Mouse (Mus musculus) inflammation-experienced regulatory T-cells, adult 6 months (primary cell): ENCODE results near the gene Clip1. TPM values are rescaled to one million over a fixed set of nuclear protein-coding genes. Genes with fewer than 3 reads are reported as not detected.
A peak's percentile ranks its signal among the peaks of the same experiment; 100 is the strongest.

Experiments used
- ATAC-seq: one replicate; pipeline ENCODE4 v1.8.0; 2017
- polyA plus RNA-seq, 3 experiments: library from polyadenylated mRNA; unstranded; fragments of 100-300 nt; shearing (Covaris generic); gene quantifications; one replicate each; pipeline ENCODE4 v1.2.1; 2017

Gene Clip1
- polyA plus RNA-seq, 3 experiments from 2014 or later = 41.5 to 56.4 (median 51.1) TPM

DNA sequence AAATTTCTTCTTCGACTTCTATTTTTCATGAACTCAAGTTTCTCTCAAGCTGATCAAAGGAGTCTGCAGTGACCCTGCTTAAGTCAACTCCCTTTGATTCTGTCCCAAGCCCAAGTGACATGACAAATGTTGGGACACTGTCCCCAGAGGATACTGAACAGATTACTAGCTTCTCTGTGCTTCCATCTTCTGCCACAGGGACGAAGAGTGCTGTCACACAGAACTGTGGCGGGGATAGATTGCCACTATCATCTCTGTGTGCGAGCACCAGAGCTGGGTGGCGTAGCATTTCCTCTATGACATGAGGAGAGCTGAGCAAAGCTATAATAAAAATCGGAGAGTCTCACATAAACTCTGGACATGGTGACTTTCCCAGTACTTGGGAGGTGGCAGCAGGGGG is 82.2 kb downstream of the Clip1 start:
- ATAC-seq = no peak

DNA sequence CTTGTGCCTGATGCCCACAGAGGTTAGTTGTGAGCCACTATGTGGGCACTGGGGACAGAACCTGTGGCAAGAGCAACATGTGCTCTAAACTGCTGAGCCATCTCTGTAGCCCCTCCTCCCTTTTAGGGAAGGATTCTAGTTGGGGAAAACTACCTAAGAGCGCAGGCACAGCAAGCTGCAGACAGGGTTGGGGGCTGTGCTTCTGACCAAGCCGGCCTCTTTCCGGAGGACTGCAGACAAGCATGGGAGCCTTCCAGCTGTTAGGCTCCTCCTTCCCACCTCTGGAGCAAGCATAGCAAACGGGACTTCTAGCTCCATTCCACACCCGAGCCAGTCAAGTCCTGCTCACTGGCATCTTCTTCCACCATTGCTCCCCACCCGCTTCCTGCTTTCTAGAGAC is 85.1 kb downstream of the Clip1 start:
- ATAC-seq = no peak

DNA sequence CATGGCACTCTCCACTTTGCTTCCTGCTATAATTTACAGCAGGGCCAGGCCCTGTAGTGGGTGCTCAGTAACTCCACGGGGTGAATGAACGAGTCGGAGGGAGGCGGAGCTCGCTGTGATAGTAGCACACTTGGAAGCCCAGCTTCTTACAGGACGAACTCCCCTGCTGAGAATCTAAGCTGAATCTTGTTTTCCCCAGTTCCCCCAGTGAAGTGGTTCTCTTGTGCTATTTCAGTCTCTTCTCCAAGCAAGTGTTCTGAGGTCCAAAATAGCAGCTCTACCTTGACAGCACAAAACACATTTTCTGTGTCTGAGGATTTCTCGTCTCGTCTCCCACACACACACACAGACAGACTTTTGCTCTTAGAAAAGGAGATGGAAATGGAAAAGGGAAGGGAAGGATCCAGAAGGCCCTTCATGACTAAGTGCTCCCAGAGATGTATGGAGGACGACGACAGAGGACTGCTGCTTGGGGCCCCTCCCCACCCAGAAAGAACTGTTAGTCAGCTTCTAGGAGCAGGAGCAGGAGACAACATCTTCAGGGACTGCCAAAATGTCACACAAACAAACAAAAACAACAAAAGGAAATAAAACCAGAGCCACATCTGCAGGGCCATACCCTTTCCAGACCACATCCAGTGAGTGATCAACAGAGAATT is 90.7 kb downstream of the Clip1 start:
- no peak for ATAC-seq

DNA sequence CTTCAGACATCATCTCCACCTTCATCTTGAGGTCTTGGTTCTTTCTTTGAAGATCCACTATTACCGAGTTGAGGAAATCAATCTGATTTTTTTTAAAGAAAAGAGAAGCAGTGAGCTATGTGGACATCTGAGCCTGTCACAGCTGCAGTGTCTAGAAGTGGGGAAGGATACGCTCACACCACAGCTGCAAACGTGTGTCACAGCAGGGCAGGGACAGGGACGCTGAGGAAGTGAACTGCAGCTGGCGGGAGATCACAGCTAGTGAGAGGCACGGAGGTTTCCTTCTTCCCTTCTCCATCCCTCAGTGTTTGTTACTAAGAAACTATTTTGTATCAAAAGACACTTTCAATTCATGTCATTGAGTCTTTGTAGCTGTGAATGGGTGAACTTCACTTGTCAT is 104.4 kb downstream of the Clip1 start:
- no peak for ATAC-seq

DNA sequence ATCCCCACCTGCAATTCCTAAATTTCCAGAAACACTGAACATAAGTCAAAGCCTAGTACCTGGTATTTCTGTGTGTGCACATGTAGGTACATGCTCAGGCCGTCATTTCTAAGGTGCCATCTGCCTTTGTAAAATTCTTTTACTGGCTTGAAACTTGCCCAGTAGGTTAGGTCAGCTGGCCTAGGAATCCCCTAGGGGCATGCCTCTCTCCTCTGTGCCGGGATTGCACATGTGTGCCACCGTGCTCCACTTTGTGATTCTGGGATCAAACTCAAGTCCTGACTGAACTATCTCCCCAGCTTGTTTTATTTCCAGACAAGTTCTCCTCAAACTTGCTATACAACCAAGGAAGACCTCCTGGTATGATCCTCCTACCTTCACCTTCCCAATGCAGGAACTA is 107.7 kb downstream of the Clip1 start:
- no peak for ATAC-seq

DNA sequence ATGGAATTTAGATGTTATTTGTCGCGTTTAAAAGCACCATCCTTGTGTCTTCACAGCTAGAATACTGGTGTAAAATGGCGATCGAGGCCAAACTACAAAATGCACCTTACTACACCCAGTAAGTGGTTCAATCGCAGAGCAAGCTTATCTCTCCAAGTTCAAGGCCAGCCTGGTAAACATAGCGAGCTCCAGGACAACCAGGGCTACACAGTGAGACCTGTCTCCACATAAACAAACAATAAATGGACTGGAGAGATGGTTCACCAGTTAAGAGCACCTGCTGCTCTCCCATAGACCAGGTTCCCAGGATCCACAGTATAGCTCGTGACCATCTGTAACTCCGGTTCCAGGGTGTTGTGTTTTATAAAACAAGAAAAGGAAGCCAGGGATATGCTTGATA is 111.1 kb downstream of the Clip1 start:
- ATAC-seq = no peak

DNA sequence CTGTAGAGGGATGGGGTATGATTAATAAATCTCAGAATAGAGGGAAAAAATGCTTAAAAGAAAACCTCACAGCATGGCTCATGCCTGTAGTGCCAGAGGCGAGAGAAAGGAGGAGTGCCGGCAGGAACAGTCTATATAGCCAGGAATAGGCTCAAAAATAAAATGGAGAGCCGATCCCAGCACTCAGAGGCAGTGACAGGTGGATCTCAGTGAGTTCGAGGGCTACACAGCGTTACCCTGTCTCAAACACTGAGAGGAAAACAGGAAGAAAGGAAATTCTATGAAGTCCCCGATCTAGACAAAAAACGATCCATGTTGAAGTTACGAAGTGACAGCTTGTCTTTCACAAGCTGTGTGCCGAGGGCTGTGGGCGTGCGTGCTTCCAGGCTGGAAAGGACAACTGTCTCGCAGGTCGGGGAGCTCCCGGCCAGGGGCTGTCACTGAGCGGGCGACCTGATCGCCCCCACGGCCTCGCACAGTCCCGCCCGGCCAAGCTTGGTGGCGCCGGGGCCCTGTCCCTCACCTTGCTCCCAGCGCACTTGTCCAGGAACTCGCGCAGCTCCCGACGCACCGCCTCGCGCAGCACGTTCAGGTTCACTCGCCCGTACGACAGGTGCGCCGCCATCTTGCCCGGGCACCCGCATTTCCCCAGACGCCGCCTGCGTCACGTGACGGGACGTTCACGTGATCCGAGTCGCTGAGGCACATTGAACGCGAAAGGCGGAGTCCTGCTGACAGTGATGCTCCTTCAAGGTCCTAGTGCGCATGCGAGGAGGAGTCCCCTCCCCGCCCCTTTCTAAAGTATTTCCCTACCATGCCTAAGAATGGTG is 111.8 kb downstream of the Clip1 start, which contains the start of gene Vps33a:
Gene Vps33a (minus strand): TSS at position 682 of the 830 bp plus-strand sequence.
- ATAC-seq = peak; percentile 96

DNA sequence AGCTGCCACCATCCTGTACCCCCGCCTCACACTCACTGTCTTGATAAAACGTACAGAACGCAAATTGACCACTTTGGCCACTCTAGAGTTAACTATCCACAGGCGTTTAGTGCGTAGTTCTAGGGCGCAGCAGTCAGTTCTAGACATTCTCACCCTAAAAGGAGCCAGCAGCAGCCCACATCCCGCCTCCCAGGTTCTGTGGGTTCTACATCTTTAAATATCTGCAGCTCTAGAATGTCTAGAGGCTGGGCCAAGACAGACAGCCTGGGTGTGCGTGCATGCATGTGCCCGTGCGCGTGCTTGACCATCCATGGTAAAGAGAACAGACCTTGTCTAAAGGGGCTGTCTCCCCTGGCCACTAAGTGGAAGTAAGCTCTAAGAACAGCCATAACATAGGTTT is 123.3 kb downstream of the Clip1 start:
- no peak for ATAC-seq

DNA sequence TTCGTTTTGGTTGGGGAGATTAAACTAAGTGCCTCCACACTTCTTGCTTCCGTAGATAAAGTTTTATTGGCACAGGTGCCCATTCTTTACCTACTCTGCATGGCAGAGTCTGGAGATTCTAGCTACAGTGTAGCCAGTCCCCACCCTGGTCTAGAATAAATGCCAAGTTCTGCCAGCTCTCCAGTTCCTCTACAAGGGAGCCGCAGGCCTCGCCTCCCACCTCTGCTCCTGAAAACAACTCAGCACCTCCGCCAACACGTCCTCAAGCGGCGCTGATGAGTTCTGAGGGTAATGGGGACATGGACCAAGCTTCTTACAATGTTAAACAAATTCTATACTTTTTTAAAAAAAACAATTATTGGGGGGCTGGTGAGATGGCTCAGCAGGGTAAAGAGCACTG is 124.8 kb downstream of the Clip1 start:
- ATAC-seq = no peak

DNA sequence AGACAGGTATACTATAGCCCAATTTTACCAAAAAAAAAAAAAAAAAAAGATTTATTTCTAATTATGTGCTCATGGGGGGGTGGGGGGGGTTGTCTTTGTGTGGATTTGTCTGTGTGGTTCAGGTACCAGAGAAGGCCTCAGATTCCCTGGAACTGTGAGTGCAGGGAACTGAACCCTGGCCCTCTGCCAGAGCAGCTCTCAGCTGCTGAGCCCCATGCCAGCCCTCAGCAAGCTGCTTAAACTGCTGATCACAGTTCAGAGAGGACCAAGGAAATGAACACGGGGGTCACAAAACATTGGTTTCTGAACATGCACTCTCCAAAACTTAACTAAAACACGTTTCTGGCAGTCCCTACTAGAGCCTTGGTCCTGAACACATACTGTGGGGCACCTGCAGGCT is 128.0 kb downstream of the Clip1 start:
- no peak for ATAC-seq

DNA sequence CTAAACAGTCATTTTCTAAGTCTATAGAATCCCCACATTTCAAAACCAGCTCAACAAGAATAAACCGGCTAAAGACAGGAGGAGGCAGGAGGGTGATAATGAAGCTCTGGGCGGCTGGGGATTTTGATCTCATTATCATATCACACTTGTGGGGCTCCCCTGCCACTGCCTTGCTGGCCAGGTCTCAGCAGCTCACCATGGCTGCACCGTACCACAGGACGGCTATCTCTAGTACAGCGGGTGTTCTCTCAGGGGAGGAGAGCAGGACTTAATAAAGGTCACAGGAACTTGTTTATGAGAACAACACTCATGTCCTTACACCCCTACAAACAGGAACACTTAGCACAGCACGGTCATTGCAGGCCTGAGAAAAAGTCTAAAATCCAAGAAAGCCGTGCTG is 128.7 kb downstream of the Clip1 start:
- ATAC-seq = no peak

DNA sequence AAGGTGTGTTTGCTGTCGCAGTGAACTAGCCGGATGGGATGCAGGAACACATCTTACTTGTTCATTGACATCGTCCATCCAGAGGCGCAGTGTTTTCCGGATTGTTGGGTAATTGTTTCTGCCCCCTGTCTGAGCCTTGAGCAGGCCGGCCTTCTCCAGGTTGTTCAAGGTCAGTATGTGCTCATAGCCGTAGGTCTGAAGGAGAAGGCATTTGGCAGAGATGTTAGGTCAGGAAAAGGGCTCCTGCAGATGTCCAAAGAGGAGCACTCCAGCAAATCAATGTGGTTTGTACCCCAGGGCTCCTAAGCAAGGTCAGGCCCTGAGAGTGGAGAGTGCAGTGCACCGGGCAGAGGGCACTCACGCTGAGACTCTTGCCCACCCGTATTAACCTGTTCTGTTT is 150.6 kb downstream of the Clip1 start:
- ATAC-seq = no peak

DNA sequence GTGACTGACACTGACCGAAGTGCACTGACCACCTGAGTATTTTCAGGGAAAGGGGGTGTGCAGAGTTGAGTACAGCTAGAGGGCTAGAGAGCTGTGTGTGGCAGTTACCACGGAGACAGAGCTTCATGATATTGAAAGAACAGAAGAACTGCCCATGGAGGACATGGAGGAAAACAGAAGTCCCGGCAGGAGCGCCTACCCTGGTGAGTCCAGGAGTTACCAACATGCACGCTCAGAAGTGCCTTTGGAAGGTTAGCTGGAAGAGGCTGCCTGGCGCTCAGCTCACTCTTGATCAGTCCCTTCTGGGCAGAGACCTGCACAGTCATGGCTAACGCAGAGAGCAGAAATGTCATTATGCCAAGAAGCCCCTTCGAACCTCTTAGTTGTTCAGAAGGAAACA is 154.4 kb downstream of the Clip1 start:
- ATAC-seq = no peak

DNA sequence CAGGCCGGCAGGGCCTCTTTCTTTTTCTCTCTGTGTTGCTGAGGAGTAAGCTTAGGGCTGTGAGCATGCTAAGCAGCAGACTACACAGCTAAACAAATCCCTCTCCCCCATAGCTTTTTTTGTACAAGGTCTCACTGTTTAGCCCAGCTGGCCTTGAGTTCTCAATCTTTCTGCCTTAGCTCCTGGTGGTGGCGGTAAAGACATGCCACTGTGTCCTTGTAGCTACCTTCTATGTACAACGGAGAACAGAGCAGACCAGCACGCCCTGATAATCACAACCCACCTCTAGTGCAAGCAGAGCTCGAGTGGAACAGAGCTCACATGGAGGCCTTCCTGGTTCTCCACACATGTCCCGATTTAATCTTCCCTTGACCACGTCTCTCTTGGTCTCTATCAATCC is 155.8 kb downstream of the Clip1 start:
- ATAC-seq = no peak

Other genes starting within 250 kb of the Clip1 start
- not detected for gene Lrrc43, start 195.3 kb downstream of the Clip1 start, polyA plus RNA-seq
- not detected for gene Il31, start 195.1 kb downstream of the Clip1 start, polyA plus RNA-seq
- under 1 TPM in 2 of 3 experiments, not detected in 1; 0.54 to 0.68 TPM for gene B3gnt4, start 174.2 kb downstream of the Clip1 start, polyA plus RNA-seq
- 10 to 100 TPM; 64.1 to 86.9 (median 84.4) TPM for gene Diablo, start 160.4 kb downstream of the Clip1 start, polyA plus RNA-seq
- under 1 TPM in 1 of 3 experiments, not detected in 2; 0.58 TPM for gene Gm49027, start 159.1 kb downstream of the Clip1 start, polyA plus RNA-seq
- gene Vps33a, start 111.6 kb downstream of the Clip1 start, polyA plus RNA-seq = 10 to 100 TPM; 39.4 to 43.7 (median 42.1) TPM
- 10 to 100 TPM; 60.2 to 83.6 (median 75.5) TPM for gene Zcchc8, start 36.5 kb upstream of the Clip1 start, polyA plus RNA-seq
- 100 to 1,000 TPM; 155 to 186 (median 165) TPM for gene Rsrc2, start 64.8 kb upstream of the Clip1 start, polyA plus RNA-seq
- gene Kntc1, start 65.1 kb upstream of the Clip1 start, polyA plus RNA-seq = 10 to 100 TPM in 1 of 3 experiments, 1 to 10 TPM in 2; 2.0 to 17.5 (median 2.0) TPM
- gene Hcar2, start 180.9 kb upstream of the Clip1 start, polyA plus RNA-seq = under 1 TPM in 2 of 3 experiments, not detected in 1; 0.28 to 0.30 TPM
- not detected for gene Hcar1, start 195.4 kb upstream of the Clip1 start, polyA plus RNA-seq
- 10 to 100 TPM; 60.1 to 83.1 (median 71.9) TPM for gene Denr, start 222.6 kb upstream of the Clip1 start, polyA plus RNA-seq
- gene Gm43518, start 242.8 kb upstream of the Clip1 start, polyA plus RNA-seq = 1 to 10 TPM in 2 of 3 experiments, not detected in 1; 4.9 to 5.1 TPM
- 10 to 100 TPM in 1 of 3 experiments, 1 to 10 TPM in 2; 6.2 to 16.6 (median 8.1) TPM for gene Ccdc62, start 246.1 kb upstream of the Clip1 start, polyA plus RNA-seq